ENCODE assay signal across 8 mouse cellular contexts in the genomic region with DNA sequence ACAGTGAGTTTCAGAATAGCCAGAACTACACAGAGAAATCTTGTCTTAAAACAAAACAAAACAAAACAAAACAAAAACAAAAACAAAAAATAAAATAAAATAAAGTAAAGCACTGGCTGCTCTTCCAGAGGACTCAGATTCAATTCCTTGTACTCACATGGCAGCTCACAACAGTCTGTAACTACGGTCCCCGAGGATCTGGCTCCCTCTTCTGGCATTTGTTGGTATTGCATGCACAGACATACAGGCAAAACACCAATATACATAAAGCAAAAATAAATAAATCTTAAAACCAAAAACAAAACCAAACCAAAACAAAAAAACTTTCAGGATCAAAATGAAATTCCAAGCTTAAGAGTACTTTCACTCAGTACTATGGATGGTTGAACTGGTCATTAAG. TPM values are rescaled to one million over a fixed set of nuclear protein-coding genes. Genes with fewer than 3 reads are reported as not detected.
DNase-seq lines count a peak whose midpoint lies in the region; ATAC-seq and TF ChIP-seq lines count a peak whose summit lies in the region.
"Had no signal": no experiment of that assay in that cellular context is flagged by ENCODE, and none has a peak within 500 bp of the region (broad histone marks: within the 10 kb centered on the region; RNA-seq: fewer than 3 reads in every experiment).

No protein-coding gene starts in this region.

- DNase-seq in kidney, adult 18-20 months, result peak; percentile 55
- peak; percentile 16 for DNase-seq in MN1 (ENCODE audit: low spot score)
- DNase-seq in left cerebral cortex, postnatal 4 days, result peak; percentile 24
- peak; percentile 28 to 59 for DNase-seq in spleen, postnatal 10 days (ENCODE audit: low spot score in 2 of 2)

- no peak overlapping the region for H3K4me2 ChIP-seq in kidney, embryonic 15.5 days

- no peak overlapping the region for H3K27ac ChIP-seq in kidney, embryonic 15.5 days
- no peak overlapping the region for H3K27ac ChIP-seq in cortical plate, adult 2 months (ENCODE audit: insufficient read depth, low read length)
- H3K27ac ChIP-seq: macrophage had no signal

- no peak overlapping the region for H3K9ac ChIP-seq in kidney, embryonic 15.5 days

- ATAC-seq in kidney, embryonic 15.5 days (replicated peaks; ENCODE audit: low FRiP score), result no peak
- peak; percentile 58 for ATAC-seq in CD4-positive, CD25-positive, alpha-beta regulatory T cell, adult 4 months

- no peaks in the 10 kb centered on the region for H3K4me1 ChIP-seq in kidney, embryonic 15.5 days
- H3K4me1 ChIP-seq in cortical plate, adult 2 months (ENCODE audit: control insufficient read depth, insufficient read depth, low read length), result no peaks in the 10 kb centered on the region

- H3K4me3 ChIP-seq in kidney, embryonic 15.5 days (replicated peaks), result no peak overlapping the region
- no peak overlapping the region for H3K4me3 ChIP-seq in cortical plate, adult 2 months (ENCODE audit: insufficient read depth, low read length)

- TF ChIP-seq POLR2A in cortical plate, adult 2 months (IDR thresholded peaks at IDR 0.05; ENCODE audit: extremely low read depth, insufficient read depth, low read length), result no peak

- no peaks in the 10 kb centered on the region for H3K36me3 ChIP-seq in kidney, embryonic 15.5 days

- H3K9me3 ChIP-seq in kidney, embryonic 15.5 days (replicated peaks), result no peaks in the 10 kb centered on the region

- intact Hi-C loops in left cerebral cortex, postnatal 4 days (cut with DNase I), result no loop called here

- WGBS in kidney, embryonic 15.5 days, result 28% methylated on average over 2 of the region's 2 CpGs

- no peaks in the 10 kb centered on the region for H3K27me3 ChIP-seq in kidney, embryonic 15.5 days

- TF ChIP-seq CTCF in cortical plate, adult 2 months (IDR thresholded peaks at IDR 0.05; ENCODE audit: extremely low read depth, insufficient read depth, low read length), result peak; percentile 29; the same call in 1 of the 2 replicates

RNA-seq across cellular contexts. Expression of a gene that starts 36.0 kb away (rescaled TPM):
- polyA plus RNA-seq in kidney, embryonic 15.5 days (2015; fragmentation: Nextera tagmentation; extraction: Ambion mirVana), result 291 and 295 TPM in 2 replicates
- 10 to 100 TPM; 36.6 to 41.6 TPM for polyA plus RNA-seq in CD4-positive, CD25-positive, alpha-beta regulatory T cell, adult 4 months (2017; shearing (Covaris generic))
- polyA plus RNA-seq in cortical plate, adult 2 months (2012; rRNA removed), result 30.8 and 35.8 TPM in 2 replicates
- total RNA-seq in left cerebral cortex, postnatal 4 days (2021), result 10 to 100 TPM; 35.3 to 35.8 TPM
